Mouse (Mus musculus) heart, postnatal 0 days (tissue): ENCODE results near the gene Adrm1. TPM values are rescaled to one million over a fixed set of nuclear protein-coding genes. Genes with fewer than 3 reads are reported as not detected.

Source experiments
- ATAC-seq: fragments of 200-750 bp; cut with Nextera tagmentation; 2 replicates; pipeline ENCODE4 v1.8.0; 2017; ENCODE audit warnings: low read depth, moderate number of reproducible peaks, moderate library complexity; ENCODE audit not compliant: insufficient read depth
- DNase-seq: peaks from one replicate; pipeline ENCODE4 v3.0.0-alpha.2; 2016; ENCODE audit warnings: low spot score
- H3K27ac ChIP-seq: fragments of 300-500 bp; sonication (generic); 2 replicates; pipeline ENCODE4 v1.5.1; 2014; ENCODE audit warnings: low read depth, mild to moderate bottlenecking
- H3K27me3 ChIP-seq: fragments of 300-500 bp; sonication (generic); 2 replicates; pipeline ENCODE4 v1.6.1; 2014; ENCODE audit warnings: low read length, mixed read lengths; ENCODE audit not compliant: control insufficient read depth, insufficient read depth
- H3K36me3 ChIP-seq: fragments of 300-500 bp; sonication (generic); replicated peaks from 2 replicates; pipeline ENCODE4 v1.6.1; 2014; ENCODE audit warnings: low read length, mixed read lengths; ENCODE audit not compliant: control insufficient read depth, insufficient read depth
- H3K4me1 ChIP-seq: fragments of 300-500 bp; sonication (generic); 2 replicates; pipeline ENCODE4 v1.6.1; 2014; ENCODE audit warnings: antibody characterized with exemption; ENCODE audit not compliant: control insufficient read depth, insufficient read depth
- H3K4me2 ChIP-seq: fragments of 300-500 bp; sonication (generic); 2 replicates; pipeline ENCODE4 v1.6.1; 2014; ENCODE audit warnings: low read depth, mild to moderate bottlenecking, low read length, moderate library complexity
- H3K4me3 ChIP-seq: fragments of 300-500 bp; sonication (generic); 2 replicates; pipeline ENCODE4 v1.5.1; 2014; ENCODE audit warnings: low read depth, low read length
- H3K9ac ChIP-seq: fragments of 300-500 bp; sonication (generic); replicated peaks from 2 replicates; pipeline ENCODE4 v1.6.1; 2014; ENCODE audit warnings: low read depth, low read length, mixed read lengths
- H3K9me3 ChIP-seq: fragments of 300-500 bp; sonication (generic); replicated peaks from 2 replicates; pipeline ENCODE4 v1.6.1; 2016; ENCODE audit warnings: low read length; ENCODE audit not compliant: control insufficient read depth
- CTCF ChIP-seq: IDR thresholded peaks from 2 replicates; pipeline ENCODE4 v1.5.1; 2016; ENCODE audit warnings: antibody characterized with exemption, control low read depth, low read depth
- EP300 ChIP-seq: IDR thresholded peaks from 2 replicates; pipeline ENCODE4 v1.6.1; 2016; ENCODE audit warnings: antibody characterized with exemption, low read depth
- WGBS: fragments of 180-500 bp; shearing (Covaris S2); extraction: QIAGEN DNeasy Blood & Tissue Kit; methylation state at CpG from one replicate; pipeline ENCODE4 v1.1.7; 2014; 5-methylcytosine and 5-hydroxymethylcytosine counted together
- polyA plus RNA-seq: library from polyadenylated mRNA; unstranded; fragments of >200 nt; fragmentation: Nextera tagmentation; extraction: Ambion mirVana; gene quantifications from 2 replicates; pipeline ENCODE4 v1.2.1, GENCODE M21; 2015
- total RNA-seq: library from RNA; depleted of rRNA; stranded (reverse); fragments of >200 nt; gene quantifications from 2 replicates; pipeline ENCODE4 v1.2.3, GENCODE M21; 2014; ENCODE audit warnings: low replicate concordance

The Adrm1 gene
- total and polyA plus RNA-seq, 2 experiments from 2014 or later, result 74.5 to 156 TPM

- Histone ChIP-seq H3K4me1 (0 out of 2 replicates have a peak, but pooled peaks cover 12% of the 10 kb centered on the region), H3K36me3 (no peaks in the 10 kb centered on the region), H3K4me2 (no peak overlapping the region), H3K4me3 (no peak overlapping the region), H3K27me3 (no peaks in the 10 kb centered on the region), H3K27ac (no peak overlapping the region), H3K9ac (no peak overlapping the region), H3K9me3 (peaks cover 3% of the 10 kb centered on the region; the same call in 1 of the 2 replicates)
- no peak for TF ChIP-seq CTCF
- TF ChIP-seq EP300, result no peak
- 93% methylated on average over 1 of the region's 1 CpGs for WGBS
- no peak for DNase-seq
- ATAC-seq, result no peak
Measured at GRCm38 (mm10) chr2:180208976-180209375, 37.7 kb downstream of the Adrm1 start.

GRCm38 (mm10) chr2:180212255-180212654 is 41.0 kb downstream of the Adrm1 start:
- TF ChIP-seq CTCF (peak; percentile 15; the same call in 1 of the 2 replicates), EP300 (no peak)
- no peak overlapping the region for H3K27ac ChIP-seq
- no peak overlapping the region for H3K4me2 ChIP-seq
- no peaks in the 10 kb centered on the region for H3K36me3 ChIP-seq
- DNase-seq (no peak), ATAC-seq (no peak)
- no peak overlapping the region for H3K9ac ChIP-seq
- H3K4me1 ChIP-seq, result peaks cover 25% of the 10 kb centered on the region
- H3K4me3 ChIP-seq, result no peak overlapping the region
- WGBS, result 92% methylated on average over 3 of the region's 3 CpGs
- no peaks in the 10 kb centered on the region for H3K27me3 ChIP-seq
- H3K9me3 ChIP-seq, result peaks cover 3% of the 10 kb centered on the region; the same call in 1 of the 2 replicates

- WGBS, result 30% methylated on average over 4 of the region's 4 CpGs
- Histone ChIP-seq H3K36me3 (no peaks in the 10 kb centered on the region), H3K27ac (peak overlapping the region; percentile 15), H3K4me2 (no peak overlapping the region), H3K9me3 (peaks cover 3% of the 10 kb centered on the region; the same call in 1 of the 2 replicates), H3K9ac (peak overlapping the region; percentile 29; the same call in 1 of the 2 replicates), H3K4me1 (peaks cover 45% of the 10 kb centered on the region), H3K4me3 (no peak overlapping the region), H3K27me3 (no peaks in the 10 kb centered on the region)
- TF ChIP-seq CTCF, result no peak
- no peak for TF ChIP-seq EP300
- no peak for DNase-seq
- peak; percentile 20; the same call in 1 of the 2 replicates for ATAC-seq
Measured at GRCm38 (mm10) chr2:180214352-180214978, 43.2 kb downstream of the Adrm1 start.

GRCm38 (mm10) chr2:180215011-180215461 is 43.8 kb downstream of the Adrm1 start:
- WGBS, result 43% methylated on average over 8 of the region's 8 CpGs
- no peaks in the 10 kb centered on the region for H3K36me3 ChIP-seq
- peak overlapping the region; percentile 29; the same call in 1 of the 2 replicates for H3K9ac ChIP-seq
- H3K27me3 ChIP-seq, result no peaks in the 10 kb centered on the region
- H3K9me3 ChIP-seq, result peaks cover 3% of the 10 kb centered on the region; the same call in 1 of the 2 replicates
- no peak overlapping the region for H3K4me3 ChIP-seq
- ATAC-seq (no peak), DNase-seq (no peak)
- H3K4me2 ChIP-seq, result no peak overlapping the region
- peaks cover 45% of the 10 kb centered on the region for H3K4me1 ChIP-seq
- peak overlapping the region; percentile 15 for H3K27ac ChIP-seq
- TF ChIP-seq CTCF (no peak), EP300 (no peak)

- H3K9ac ChIP-seq, result no peak overlapping the region
- 0 out of 2 replicates have a peak overlapping the region, but pooled peaks have one; percentile 0 for H3K27ac ChIP-seq
- H3K4me1 ChIP-seq, result peaks cover 45% of the 10 kb centered on the region
- ATAC-seq, result peak; percentile 46
- no peak overlapping the region for H3K4me2 ChIP-seq
- TF ChIP-seq EP300 (no peak), CTCF (no peak)
- H3K36me3 ChIP-seq, result no peaks in the 10 kb centered on the region
- 47% methylated on average over 6 of the region's 6 CpGs for WGBS
- H3K27me3 ChIP-seq, result no peaks in the 10 kb centered on the region
- peak; percentile 41 for DNase-seq
- H3K9me3 ChIP-seq, result peaks cover 3% of the 10 kb centered on the region; the same call in 1 of the 2 replicates
- H3K4me3 ChIP-seq, result no peak overlapping the region
Measured at GRCm38 (mm10) chr2:180215951-180216350, 44.7 kb downstream of the Adrm1 start.
